Mouse (Mus musculus) thymus, postnatal 10 days (tissue): ENCODE results near the gene Sass6.

Source experiments
- DNase-seq, 2 experiments: peaks; one replicate each; pipeline ENCODE4 v3.0.0; 2021; ENCODE audit warnings: low spot score in 2 of 2

The Sass6 gene

GRCm38 (mm10) chr3:116594728-116595602 is at the start of gene Sass6:
Gene Sass6, plus strand, starts transcription at chr3:116594982.
- peak; percentile 96 to 97 for DNase-seq

GRCm38 (mm10) chr3:116547430-116547829 is 47.4 kb upstream of the Sass6 start:
- no peak for DNase-seq

- DNase-seq, result no peak
Measured at GRCm38 (mm10) chr3:116551362-116551761, 43.4 kb upstream of the Sass6 start.

DNA sequence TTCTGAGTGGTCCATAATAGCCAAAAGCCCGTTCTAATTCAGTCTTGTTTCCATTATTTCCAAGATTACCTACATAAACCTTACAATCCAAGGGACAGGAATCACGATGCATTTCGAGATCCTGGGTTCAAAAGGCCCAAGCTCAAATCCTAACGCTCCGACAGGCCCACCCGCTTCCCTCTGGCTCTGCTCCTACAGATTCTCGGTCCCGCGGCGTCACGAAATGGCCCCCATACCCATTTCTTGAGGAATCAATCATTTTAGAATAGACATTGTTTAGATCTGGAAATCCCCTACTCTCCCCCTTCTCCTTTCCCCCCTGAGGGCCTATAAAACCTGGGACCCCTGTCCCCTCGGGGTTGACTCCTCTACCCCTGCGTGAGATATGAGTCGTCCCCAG is 33.5 kb upstream of the Sass6 start:
- DNase-seq, result peak in 1 of 2 experiments; percentile 23

GRCm38 (mm10) chr3:116562408-116563094 is 32.2 kb upstream of the Sass6 start, which contains the start of gene Lrrc39:
Gene Lrrc39, plus strand, starts transcription at chr3:116562973.
- no peak for DNase-seq

DNA sequence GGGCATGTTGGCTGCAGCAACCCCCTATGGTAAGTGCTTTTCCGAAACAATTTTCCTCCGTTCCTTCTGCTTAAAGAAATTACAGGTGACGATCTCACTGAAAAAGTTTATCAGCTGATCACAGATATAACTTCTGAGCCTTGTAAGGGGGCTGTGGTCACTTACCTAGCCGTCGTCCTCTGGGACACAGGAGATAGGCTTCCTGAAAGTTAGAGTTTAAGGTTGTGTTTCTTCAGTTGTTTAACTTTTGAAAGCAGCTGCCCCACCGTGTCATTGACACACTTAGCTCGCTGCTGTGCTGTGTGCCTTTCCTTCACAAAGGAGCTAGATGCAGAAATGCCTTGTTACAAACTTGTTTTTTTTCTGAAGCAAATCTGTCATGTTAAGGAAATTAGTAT is 31.7 kb upstream of the Sass6 start:
- no peak for DNase-seq

- DNase-seq, result no peak
Measured at GRCm38 (mm10) chr3:116570628-116571027, 24.2 kb upstream of the Sass6 start.

- DNase-seq, result no peak
Measured at GRCm38 (mm10) chr3:116577286-116577685, 17.5 kb upstream of the Sass6 start.

DNA sequence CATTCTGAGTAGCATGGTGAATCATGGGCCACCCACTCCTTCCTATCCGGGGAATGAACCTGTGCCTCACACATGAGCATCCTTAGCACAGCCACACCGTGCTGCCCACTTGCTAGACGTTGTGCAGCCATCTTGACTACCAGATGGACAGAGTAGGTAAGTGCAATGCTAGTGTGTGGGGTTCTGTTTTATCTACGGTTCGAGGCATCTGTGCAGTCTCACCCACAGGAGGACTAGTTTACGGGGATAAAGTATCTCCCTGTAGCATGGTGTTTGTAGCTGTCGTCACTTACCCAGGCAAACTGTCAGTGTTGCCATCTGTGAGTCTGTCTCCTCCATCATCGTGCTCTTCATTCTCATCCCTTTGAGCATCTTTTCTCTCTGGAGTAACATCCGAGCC is 12.6 kb upstream of the Sass6 start:
- DNase-seq, result no peak

- peak in 1 of 2 experiments; percentile 33 for DNase-seq
Measured at GRCm38 (mm10) chr3:116594076-116594727, 580 bp upstream of the Sass6 start.

DNA sequence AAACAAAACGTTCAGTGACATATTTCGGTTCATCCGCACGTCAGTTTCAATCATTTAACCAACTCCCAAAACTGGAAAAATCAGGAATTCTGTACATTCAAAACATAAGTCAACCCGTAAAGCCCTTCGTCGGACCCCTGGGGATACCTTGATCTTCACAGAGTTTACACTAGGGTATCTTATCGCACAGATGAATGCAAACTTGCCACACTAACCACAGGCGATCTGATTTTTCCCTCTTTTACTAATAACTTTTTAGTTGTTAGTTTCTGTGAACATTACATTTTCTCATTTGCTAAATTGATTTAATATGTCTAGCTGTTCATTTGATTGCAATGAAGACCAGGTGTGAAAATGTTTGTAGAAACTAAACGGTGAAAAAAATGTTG is 815 bp downstream of the Sass6 start:
- DNase-seq, result no peak

DNA sequence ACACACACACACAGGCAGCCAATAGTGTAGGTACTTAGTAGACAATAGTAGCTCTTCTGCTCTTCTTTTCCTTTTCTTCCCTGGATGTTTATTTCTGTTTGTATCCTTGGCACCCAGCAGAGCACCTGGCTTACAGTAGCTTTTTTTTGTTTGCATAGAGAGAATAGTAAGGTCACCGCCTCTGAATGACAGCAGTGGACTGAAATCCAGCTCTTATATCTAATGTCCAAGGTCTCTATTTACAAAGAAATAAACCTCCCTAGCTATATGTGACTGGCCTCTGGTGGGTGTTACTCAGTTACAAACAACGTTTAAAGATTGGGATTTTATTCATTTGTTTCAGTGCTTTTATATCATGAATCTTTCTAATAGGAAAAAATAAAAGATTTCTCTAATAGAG is 4.9 kb downstream of the Sass6 start:
- no peak for DNase-seq

DNA sequence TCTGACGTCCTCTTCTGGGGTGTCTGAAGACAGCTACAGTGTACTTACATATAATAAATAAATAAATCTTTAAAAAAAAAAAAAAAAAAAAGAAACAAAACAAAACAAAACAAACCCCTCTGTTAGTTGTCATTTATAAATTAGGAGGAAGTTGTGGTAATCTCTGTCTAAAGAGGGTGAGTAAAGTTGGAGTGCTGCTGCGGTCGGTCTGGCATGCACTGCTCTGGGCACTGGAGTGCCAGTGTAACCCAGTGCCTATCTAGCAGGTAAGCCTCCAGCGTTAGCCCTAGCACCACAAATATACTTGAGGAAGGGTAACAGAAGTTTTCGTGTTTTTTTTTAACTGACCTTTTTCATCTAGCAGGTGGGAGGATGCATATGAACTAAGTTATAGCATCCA is 6.2 kb downstream of the Sass6 start:
- DNase-seq, result no peak

GRCm38 (mm10) chr3:116601781-116602180 is 7.0 kb downstream of the Sass6 start:
- no peak for DNase-seq

DNA sequence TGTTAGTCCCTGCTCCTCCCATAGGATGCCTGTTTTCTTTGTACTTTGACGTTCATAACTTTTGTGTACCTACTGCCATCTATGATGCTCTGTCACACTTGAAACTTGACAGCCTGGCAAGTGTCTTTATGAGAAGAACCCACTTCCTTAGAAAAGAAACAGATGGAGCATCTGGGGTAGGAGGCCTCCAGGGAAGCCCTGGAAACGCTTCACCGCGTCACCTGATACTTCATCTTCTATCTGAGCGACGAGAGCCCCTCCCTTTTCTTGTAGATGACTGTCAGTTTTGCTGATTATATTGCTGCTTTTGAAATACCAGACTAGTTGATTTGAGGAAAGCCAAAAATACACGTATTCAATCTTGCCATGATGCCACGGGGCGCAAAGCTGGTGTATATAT is 9.8 kb downstream of the Sass6 start:
- DNase-seq, result no peak

GRCm38 (mm10) chr3:116614295-116614892 is 19.6 kb downstream of the Sass6 start, which contains the start of gene Trmt13:
Gene Trmt13, minus strand, starts transcription at chr3:116614587.
- DNase-seq, result no peak

- no peak for DNase-seq
Measured at GRCm38 (mm10) chr3:116615318-116616068, 20.7 kb downstream of the Sass6 start.

DNA sequence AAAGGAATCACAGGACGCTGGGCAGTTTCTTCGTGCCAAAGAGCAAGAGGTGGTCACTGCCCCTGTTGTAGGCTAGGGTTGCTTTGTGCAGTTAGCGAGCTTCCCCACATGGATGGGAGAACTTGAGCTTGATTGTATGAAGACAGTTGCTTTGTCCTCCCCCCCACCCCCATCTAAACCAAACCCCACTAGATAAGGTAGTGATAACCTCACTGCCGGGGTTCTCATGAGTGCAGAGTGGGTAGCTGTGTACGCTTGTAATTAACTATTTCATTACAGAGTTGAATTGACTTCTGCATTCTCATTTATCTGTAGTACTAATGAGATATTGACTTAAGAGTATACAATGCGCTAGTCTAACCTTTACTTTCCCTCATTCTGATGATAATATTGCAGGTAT is 24.1 kb downstream of the Sass6 start:
- DNase-seq, result no peak

DNA sequence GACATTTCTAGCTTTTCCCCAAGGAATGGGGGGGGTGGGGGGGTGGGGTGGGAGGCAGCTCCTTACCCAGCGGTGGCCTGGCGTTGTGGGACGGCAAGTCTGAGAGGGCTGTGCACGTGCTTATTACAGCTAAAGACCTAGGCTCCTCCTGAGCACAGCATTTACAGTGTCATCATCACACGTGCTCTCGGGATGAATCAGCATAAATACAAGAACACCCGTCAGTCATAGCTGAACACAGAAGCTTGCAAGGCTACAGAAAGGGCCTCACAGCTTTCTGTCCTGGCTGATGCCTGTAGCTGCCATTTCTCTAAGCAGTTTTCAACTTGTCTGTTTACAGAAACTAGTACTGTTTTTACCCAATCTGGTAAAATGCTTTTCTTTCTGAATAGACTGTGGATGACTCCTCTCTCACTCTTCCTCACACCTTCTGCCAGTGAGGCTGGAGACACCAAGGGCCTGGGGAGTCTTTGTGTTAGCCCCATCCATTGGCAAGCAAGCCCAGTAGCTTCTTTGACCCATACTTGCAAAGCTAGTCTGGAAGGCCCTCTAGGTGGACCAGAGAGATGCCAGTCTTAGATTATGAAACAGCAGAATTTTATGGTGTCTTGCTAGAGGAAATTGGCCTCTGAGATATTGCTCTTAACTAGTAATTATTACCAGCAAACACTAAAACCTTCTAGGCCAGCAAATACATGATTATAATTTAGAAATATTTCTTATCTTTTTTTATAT is 26.0 kb downstream of the Sass6 start:
- no peak for DNase-seq

GRCm38 (mm10) chr3:116622641-116623040 is 27.9 kb downstream of the Sass6 start:
- no peak for DNase-seq

DNA sequence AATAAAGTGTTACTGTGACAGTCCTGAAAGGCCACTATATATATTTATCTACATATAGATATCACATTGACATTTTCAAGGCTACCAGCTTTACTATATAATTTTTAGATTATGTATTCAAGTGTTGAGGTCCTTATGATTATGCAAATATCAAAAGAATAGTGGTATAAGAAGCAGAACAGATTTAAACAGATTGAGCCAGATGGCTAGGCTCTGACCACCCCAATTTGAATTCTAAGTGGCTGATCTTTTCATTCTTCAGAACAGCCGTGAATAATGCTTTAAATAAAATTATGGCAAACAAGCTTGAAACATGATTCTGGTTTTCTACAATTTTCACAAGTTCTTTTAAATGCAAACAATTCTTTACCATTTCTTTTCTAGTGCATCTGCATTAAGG is 36.7 kb downstream of the Sass6 start:
- no peak for DNase-seq
